Mouse (Mus musculus): ENCODE measurements around the gene Gm8677. TPM values are rescaled to one million over a fixed set of nuclear protein-coding genes. Genes with fewer than 3 reads are reported as not detected.
"Not testable (repeated sequence)": the region's sequence is repeated elsewhere in the genome, so short reads cannot be mapped to it uniquely, and the experiment has no call there.

The Gm8677 gene
- total RNA-seq (2014; rRNA removed): not detected in 2 replicates
- polyA plus RNA-seq (2015; fragmentation: Nextera tagmentation; extraction: Ambion mirVana): not detected in 2 replicates

- ATAC-seq; H3K27ac ChIP-seq; DNase-seq (ENCODE audit: low spot score); H3K36me3 ChIP-seq (ENCODE audit: insufficient read depth, low read length); H3K9ac ChIP-seq (replicated peaks; ENCODE audit: low read length); H3K4me1 ChIP-seq (ENCODE audit: insufficient read depth, low read length); H3K27me3 ChIP-seq (ENCODE audit: insufficient read depth, low read length); H3K4me2 ChIP-seq (ENCODE audit: low read depth, low read length); H3K9me3 ChIP-seq (ENCODE audit: low read length); H3K4me3 ChIP-seq (ENCODE audit: low read length): not testable (repeated sequence)
- no CpG with 5 or more reads among the region's 1 CpGs for WGBS
Measured at GRCm38 (mm10) chr7:22534787-22535186, at the start of gene Gm8677. Gene Gm8677 (minus strand): TSS chr7:22534887.

- not testable (repeated sequence) for H3K9ac ChIP-seq (replicated peaks; ENCODE audit: low read length); ATAC-seq; H3K4me2 ChIP-seq (ENCODE audit: low read depth, low read length); H3K27me3 ChIP-seq (ENCODE audit: insufficient read depth, low read length); H3K4me1 ChIP-seq (ENCODE audit: insufficient read depth, low read length); H3K36me3 ChIP-seq (ENCODE audit: insufficient read depth, low read length); H3K4me3 ChIP-seq (ENCODE audit: low read length); H3K27ac ChIP-seq; H3K9me3 ChIP-seq (ENCODE audit: low read length); DNase-seq (ENCODE audit: low spot score)
- no CpG with 5 or more reads among the region's 3 CpGs for WGBS
Measured at GRCm38 (mm10) chr7:22565243-22565642, 30.6 kb upstream of the Gm8677 start, which contains the start of gene Gm4201. Gene Gm4201 (minus strand): TSS chr7:22565343.

GRCm38 (mm10) chr7:22522667-22523066, 12.0 kb downstream of the Gm8677 start, which contains the start of gene Vmn1r152:
Gene Vmn1r152 (plus strand): TSS chr7:22522967.
- H3K27me3 ChIP-seq (ENCODE audit: insufficient read depth, low read length); H3K9me3 ChIP-seq (ENCODE audit: low read length); H3K36me3 ChIP-seq (ENCODE audit: insufficient read depth, low read length); ATAC-seq; H3K4me1 ChIP-seq (ENCODE audit: insufficient read depth, low read length); H3K27ac ChIP-seq; H3K4me3 ChIP-seq (ENCODE audit: low read length); DNase-seq (ENCODE audit: low spot score); H3K9ac ChIP-seq (replicated peaks; ENCODE audit: low read length); H3K4me2 ChIP-seq (ENCODE audit: low read depth, low read length): not testable (repeated sequence)
- no CpG with 5 or more reads among the region's 3 CpGs for WGBS

GRCm38 (mm10) chr7:22499578-22499977, 35.1 kb downstream of the Gm8677 start, which contains the start of gene Vmn1r151:
Gene Vmn1r151 (minus strand): TSS chr7:22499678.
- DNase-seq (ENCODE audit: low spot score); H3K27me3 ChIP-seq (ENCODE audit: insufficient read depth, low read length); H3K4me3 ChIP-seq (ENCODE audit: low read length); H3K9me3 ChIP-seq (ENCODE audit: low read length); H3K4me2 ChIP-seq (ENCODE audit: low read depth, low read length); H3K9ac ChIP-seq (replicated peaks; ENCODE audit: low read length); H3K36me3 ChIP-seq (ENCODE audit: insufficient read depth, low read length); H3K4me1 ChIP-seq (ENCODE audit: insufficient read depth, low read length); H3K27ac ChIP-seq; ATAC-seq: not testable (repeated sequence)
- WGBS: 26% methylated on average over 1 of the region's 3 CpGs

Other genes starting within 250 kb of the Gm8677 start
- gene Gm4187, start 205.2 kb downstream of the Gm8677 start, total RNA-seq (2014; rRNA removed): not detected in 2 replicates
- gene Gm4187, start 205.2 kb downstream of the Gm8677 start, polyA plus RNA-seq (2015; fragmentation: Nextera tagmentation; extraction: Ambion mirVana): not detected in 2 replicates
- not detected in 2 replicates for gene Gm8660, start 163.8 kb downstream of the Gm8677 start, total RNA-seq (2014; rRNA removed)
- gene Gm8660, start 163.8 kb downstream of the Gm8677 start, polyA plus RNA-seq (2015; fragmentation: Nextera tagmentation; extraction: Ambion mirVana): not detected in 2 replicates
- gene Vmn1r148, start 121.3 kb downstream of the Gm8677 start, total RNA-seq (2014; rRNA removed): not detected in 2 replicates
- gene Vmn1r148, start 121.3 kb downstream of the Gm8677 start, polyA plus RNA-seq (2015; fragmentation: Nextera tagmentation; extraction: Ambion mirVana): not detected in 2 replicates
- gene Vmn1r149, start 96.7 kb downstream of the Gm8677 start, total RNA-seq (2014; rRNA removed): not detected in 2 replicates
- gene Vmn1r149, start 96.7 kb downstream of the Gm8677 start, polyA plus RNA-seq (2015; fragmentation: Nextera tagmentation; extraction: Ambion mirVana): not detected in 2 replicates
- gene Gm10665, start 70.8 kb downstream of the Gm8677 start, total RNA-seq (2014; rRNA removed): not detected in 2 replicates
- not detected in 2 replicates for gene Gm10665, start 70.8 kb downstream of the Gm8677 start, polyA plus RNA-seq (2015; fragmentation: Nextera tagmentation; extraction: Ambion mirVana)
- not detected in 2 replicates for gene Vmn1r151, start 35.2 kb downstream of the Gm8677 start, total RNA-seq (2014; rRNA removed)
- gene Vmn1r151, start 35.2 kb downstream of the Gm8677 start, polyA plus RNA-seq (2015; fragmentation: Nextera tagmentation; extraction: Ambion mirVana): not detected in 2 replicates
- gene Vmn1r152, start 11.9 kb downstream of the Gm8677 start, total RNA-seq (2014; rRNA removed): not detected in 2 replicates
- gene Vmn1r152, start 11.9 kb downstream of the Gm8677 start, polyA plus RNA-seq (2015; fragmentation: Nextera tagmentation; extraction: Ambion mirVana): not detected in 2 replicates
- not detected in 2 replicates for gene Gm4201, start 30.5 kb upstream of the Gm8677 start, total RNA-seq (2014; rRNA removed)
- not detected in 2 replicates for gene Gm4201, start 30.5 kb upstream of the Gm8677 start, polyA plus RNA-seq (2015; fragmentation: Nextera tagmentation; extraction: Ambion mirVana)
- gene Gm4565, start 53.2 kb upstream of the Gm8677 start, total RNA-seq (2014; rRNA removed): not detected in 2 replicates
- gene Gm4565, start 53.2 kb upstream of the Gm8677 start, polyA plus RNA-seq (2015; fragmentation: Nextera tagmentation; extraction: Ambion mirVana): not detected in 2 replicates
- gene Vmn1r155, start 123.1 kb upstream of the Gm8677 start, total RNA-seq (2014; rRNA removed): not detected in 2 replicates
- gene Vmn1r155, start 123.1 kb upstream of the Gm8677 start, polyA plus RNA-seq (2015; fragmentation: Nextera tagmentation; extraction: Ambion mirVana): not detected in 2 replicates
- not detected in 2 replicates for gene Gm8693, start 157.4 kb upstream of the Gm8677 start, total RNA-seq (2014; rRNA removed)
- gene Gm8693, start 157.4 kb upstream of the Gm8677 start, polyA plus RNA-seq (2015; fragmentation: Nextera tagmentation; extraction: Ambion mirVana): not detected in 2 replicates
- gene Gm4567, start 184.8 kb upstream of the Gm8677 start, total RNA-seq (2014; rRNA removed): not detected in 2 replicates
- gene Gm4567, start 184.8 kb upstream of the Gm8677 start, polyA plus RNA-seq (2015; fragmentation: Nextera tagmentation; extraction: Ambion mirVana): not detected in 2 replicates
- gene Vmn1r157, start 226.8 kb upstream of the Gm8677 start, total RNA-seq (2014; rRNA removed): not detected in 2 replicates
- gene Vmn1r157, start 226.8 kb upstream of the Gm8677 start, polyA plus RNA-seq (2015; fragmentation: Nextera tagmentation; extraction: Ambion mirVana): not detected in 2 replicates

All from hindbrain, postnatal 0 days (tissue).